Mouse (Mus musculus) ES-Bruce4 (cell line): ENCODE measurements at regions not wholly inside any gene's neighbourhood (a gene's known extent, or its start where the extent isn't known, plus 50 kb on each side); places are given as distances from the start of the nearest gene placed in this dataset.

Experiments
- H3K27ac ChIP-seq: 2 replicates; pipeline ENCODE4 v1.5.1; 2012; ENCODE audit warnings: low read length, inconsistent platforms; ENCODE audit not compliant: insufficient read depth
- H3K27me3 ChIP-seq: 2 replicates; pipeline ENCODE4 v1.6.1; 2012; ENCODE audit warnings: mild to moderate bottlenecking, low read length, inconsistent platforms; ENCODE audit not compliant: control insufficient read depth, poor library complexity, insufficient read depth, severe bottlenecking
- H3K36me3 ChIP-seq: 2 replicates; pipeline ENCODE4 v1.6.1; 2012; ENCODE audit warnings: inconsistent platforms, mild to moderate bottlenecking, low read length, moderate library complexity; ENCODE audit not compliant: control insufficient read depth, poor library complexity, insufficient read depth, severe bottlenecking
- H3K4me1 ChIP-seq: one replicate; pipeline ENCODE4 v1.8.1; 2011; ENCODE audit warnings: low read length; ENCODE audit not compliant: control insufficient read depth, insufficient read depth
- H3K4me3 ChIP-seq: 2 replicates; pipeline ENCODE4 v1.5.1; 2011; ENCODE audit warnings: low read depth, mild to moderate bottlenecking, low read length
- H3K9ac ChIP-seq: 2 replicates; pipeline ENCODE4 v1.6.1; 2012; ENCODE audit warnings: low read depth, mild to moderate bottlenecking, inconsistent platforms; ENCODE audit not compliant: poor library complexity, severe bottlenecking
- H3K9me3 ChIP-seq: replicated peaks from 2 replicates; pipeline ENCODE4 v1.6.1; 2012; ENCODE audit warnings: mild to moderate bottlenecking, low read length, inconsistent platforms; ENCODE audit not compliant: control insufficient read depth, poor library complexity, insufficient read depth, severe bottlenecking
- CTCF ChIP-seq: IDR thresholded peaks from one replicate; pipeline ENCODE4 v1.8.1; 2011; ENCODE audit warnings: low read depth, low read length
- EP300 ChIP-seq: IDR thresholded peaks from 2 replicates; pipeline ENCODE4 v1.6.1; 2011; ENCODE audit warnings: low read depth, low read length; ENCODE audit not compliant: insufficient read depth
- POLR2A ChIP-seq: IDR thresholded peaks from one replicate; pipeline ENCODE4 v1.8.1; 2011; ENCODE audit warnings: low read length; ENCODE audit not compliant: insufficient read depth

DNA sequence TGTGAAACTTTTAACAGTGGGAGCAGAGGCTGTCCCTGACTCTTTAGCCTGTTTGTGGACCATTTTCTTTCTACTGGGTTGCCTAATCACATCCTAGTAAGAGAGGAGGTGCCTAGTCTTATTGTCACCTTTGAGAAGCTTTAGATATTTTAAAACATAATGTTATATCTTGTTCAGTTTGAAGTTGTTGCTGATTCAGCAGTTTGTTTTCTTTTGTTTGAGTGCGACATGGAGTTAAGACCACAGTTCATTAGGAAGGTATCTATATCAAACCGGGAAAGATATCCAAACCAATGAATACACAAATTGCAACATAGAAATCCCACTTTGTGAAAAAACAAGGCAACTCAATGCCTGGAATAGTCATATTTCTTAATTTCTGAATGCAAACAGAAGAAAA lies 359.5 kb upstream of the 2610001J05Rik start:
- Histone ChIP-seq H3K4me1 (no peaks in the 10 kb centered on the region), H3K36me3 (no peaks in the 10 kb centered on the region), H3K9ac (no peak overlapping the region), H3K27me3 (no peaks in the 10 kb centered on the region), H3K4me3 (no peak overlapping the region), H3K27ac (no peak overlapping the region), H3K9me3 (0 out of 2 replicates have a peak, but pooled peaks cover 3% of the 10 kb centered on the region)
- TF ChIP-seq POLR2A (no peak), EP300 (no peak), CTCF (no peak)

DNA sequence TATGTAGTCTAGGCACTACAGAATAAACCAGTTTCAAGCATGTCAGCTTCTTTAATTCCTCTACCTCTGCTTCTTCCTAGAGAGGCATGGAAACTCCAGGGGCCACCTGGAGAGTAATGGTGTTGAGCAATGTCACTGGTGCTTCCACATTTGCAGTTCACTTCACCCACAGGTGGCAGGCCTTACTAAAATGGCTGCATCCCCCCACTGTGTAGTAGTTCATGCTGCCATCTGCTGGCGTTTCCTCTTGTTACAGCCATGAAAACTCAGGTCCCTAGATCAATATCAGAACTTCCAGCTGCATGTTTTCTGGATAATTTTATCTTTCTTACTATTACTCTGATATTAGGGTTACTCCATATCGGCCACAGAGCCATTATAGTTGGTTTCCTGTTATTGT lies 336.2 kb upstream of the 2610001J05Rik start:
- H3K27ac ChIP-seq, result no peak overlapping the region
- H3K9me3 ChIP-seq, result no peaks in the 10 kb centered on the region
- no peaks in the 10 kb centered on the region for H3K27me3 ChIP-seq
- H3K36me3 ChIP-seq, result no peaks in the 10 kb centered on the region
- no peak overlapping the region for H3K9ac ChIP-seq
- H3K4me1 ChIP-seq, result no peaks in the 10 kb centered on the region
- H3K4me3 ChIP-seq, result no peak overlapping the region
- no peak for TF ChIP-seq EP300
- peak; percentile 58 for TF ChIP-seq CTCF

DNA sequence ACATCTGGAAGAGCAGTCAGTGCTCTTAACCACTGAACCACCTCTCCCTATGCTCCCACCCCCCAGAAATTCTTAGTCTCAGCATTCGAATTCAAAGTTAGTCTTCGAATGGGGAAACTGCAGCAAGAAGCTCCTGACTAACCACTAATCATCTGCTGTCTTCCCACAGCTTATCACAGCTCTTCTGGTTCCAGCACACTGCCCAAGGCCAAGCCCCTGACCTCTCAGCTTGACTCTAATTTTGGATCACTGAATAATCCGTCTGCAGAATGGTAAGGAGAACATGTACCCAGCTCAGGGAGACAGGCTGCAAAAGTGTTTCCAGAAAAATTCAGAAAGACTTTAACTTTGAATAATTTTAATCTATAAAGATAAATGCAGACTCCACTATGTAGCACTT lies 325.8 kb upstream of the 2610001J05Rik start:
- no peaks in the 10 kb centered on the region for H3K36me3 ChIP-seq
- TF ChIP-seq POLR2A (no peak), CTCF (no peak), EP300 (no peak)
- H3K27ac ChIP-seq, result no peak overlapping the region
- no peaks in the 10 kb centered on the region for H3K27me3 ChIP-seq
- H3K4me3 ChIP-seq, result no peak overlapping the region
- no peaks in the 10 kb centered on the region for H3K9me3 ChIP-seq
- no peak overlapping the region for H3K9ac ChIP-seq
- H3K4me1 ChIP-seq, result no peaks in the 10 kb centered on the region

DNA sequence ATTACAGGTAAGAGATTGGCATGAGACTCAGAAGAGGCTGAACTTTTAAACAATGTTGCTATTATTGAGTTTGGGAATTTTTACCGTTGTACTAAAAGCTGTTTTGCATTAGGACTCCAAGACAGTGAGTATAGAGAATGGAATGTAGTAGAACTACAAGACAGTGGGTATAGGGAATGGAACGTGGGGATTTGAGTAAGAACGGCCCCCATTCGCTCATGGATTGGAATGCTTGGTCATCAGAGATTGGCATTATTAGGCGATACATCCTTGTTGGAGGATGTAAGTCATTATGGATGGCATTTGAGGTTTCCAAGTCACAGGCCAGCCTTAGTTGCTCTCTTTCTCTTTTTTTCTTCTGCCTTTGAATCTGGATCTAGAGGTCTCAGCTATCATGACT lies 324.0 kb upstream of the 2610001J05Rik start:
- H3K4me1 ChIP-seq, result no peaks in the 10 kb centered on the region
- TF ChIP-seq POLR2A (no peak), EP300 (no peak), CTCF (no peak)

DNA sequence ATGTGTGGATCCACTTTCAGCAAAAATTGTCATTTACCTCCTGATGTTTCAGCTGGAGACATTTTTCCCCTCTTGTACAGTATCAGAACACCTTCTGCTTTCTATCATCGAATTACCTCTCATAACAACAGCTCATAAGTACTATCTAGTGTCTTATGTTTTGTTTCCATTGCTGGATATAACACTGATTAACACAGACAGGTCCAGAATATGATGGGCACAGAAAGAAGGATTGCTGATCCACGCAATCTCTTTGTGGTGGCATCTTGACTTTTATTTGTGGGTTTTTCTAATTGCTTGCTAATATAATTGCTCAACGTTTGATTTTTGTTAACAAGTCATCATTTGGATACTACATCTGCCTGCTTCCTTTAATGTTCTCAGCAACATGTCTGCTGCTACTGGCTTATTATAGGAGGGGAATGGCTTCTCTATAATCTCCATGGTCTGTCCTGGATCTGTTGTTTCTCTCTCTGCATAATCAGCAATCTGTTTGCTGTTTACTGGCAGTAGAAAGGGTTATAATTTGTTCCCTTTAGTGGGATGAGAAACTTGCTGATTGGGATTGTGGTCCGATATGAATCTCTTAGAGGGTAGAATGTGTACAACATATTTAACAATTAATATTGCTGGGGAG lies 320.2 kb upstream of the 2610001J05Rik start:
- TF ChIP-seq CTCF (no peak), POLR2A (no peak), EP300 (no peak)
- Histone ChIP-seq H3K9me3 (no peaks in the 10 kb centered on the region), H3K36me3 (no peaks in the 10 kb centered on the region), H3K27ac (no peak overlapping the region), H3K27me3 (no peaks in the 10 kb centered on the region), H3K9ac (no peak overlapping the region), H3K4me3 (no peak overlapping the region), H3K4me1 (no peaks in the 10 kb centered on the region)

More for the DNA sequence above, 324.0 kb upstream of the 2610001J05Rik start:
- Histone ChIP-seq H3K27me3 (no peaks in the 10 kb centered on the region), H3K9ac (no peak overlapping the region), H3K27ac (no peak overlapping the region), H3K4me3 (no peak overlapping the region), H3K36me3 (no peaks in the 10 kb centered on the region), H3K9me3 (no peaks in the 10 kb centered on the region)

DNA sequence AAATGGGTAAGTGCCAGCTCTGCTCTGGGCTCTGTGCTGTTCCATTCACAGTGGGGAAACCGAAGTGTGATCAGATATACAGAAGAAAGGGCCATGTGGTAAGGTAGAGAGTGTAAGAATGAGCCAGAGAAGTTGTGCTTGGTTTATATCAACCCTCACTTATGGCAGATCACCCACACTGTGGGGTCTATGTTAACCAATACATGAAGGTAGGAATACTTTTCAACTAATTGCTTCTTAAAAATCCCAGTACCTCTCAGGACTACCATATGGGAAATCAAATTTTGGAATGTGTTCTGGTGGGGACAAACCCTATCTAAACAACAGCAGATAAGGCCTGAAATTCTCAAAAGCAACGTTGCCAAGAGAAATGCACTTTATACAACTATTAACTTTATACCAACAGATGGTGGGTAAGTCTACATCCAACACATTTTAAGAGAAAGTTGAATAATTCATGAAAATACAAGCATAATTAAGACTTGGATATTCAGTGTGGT lies 314.7 kb upstream of the 2610001J05Rik start:
- no peak overlapping the region for H3K4me3 ChIP-seq

More for the DNA sequence above, 314.7 kb upstream of the 2610001J05Rik start:
- H3K9ac ChIP-seq, result no peak overlapping the region
- TF ChIP-seq CTCF (no peak), EP300 (no peak), POLR2A (no peak)
- H3K4me1 ChIP-seq, result no peaks in the 10 kb centered on the region
- no peaks in the 10 kb centered on the region for H3K27me3 ChIP-seq
- no peaks in the 10 kb centered on the region for H3K36me3 ChIP-seq
- no peak overlapping the region for H3K27ac ChIP-seq
- H3K9me3 ChIP-seq, result peaks cover 4% of the 10 kb centered on the region; the same call in 1 of the 2 replicates
